In the genomic region with DNA sequence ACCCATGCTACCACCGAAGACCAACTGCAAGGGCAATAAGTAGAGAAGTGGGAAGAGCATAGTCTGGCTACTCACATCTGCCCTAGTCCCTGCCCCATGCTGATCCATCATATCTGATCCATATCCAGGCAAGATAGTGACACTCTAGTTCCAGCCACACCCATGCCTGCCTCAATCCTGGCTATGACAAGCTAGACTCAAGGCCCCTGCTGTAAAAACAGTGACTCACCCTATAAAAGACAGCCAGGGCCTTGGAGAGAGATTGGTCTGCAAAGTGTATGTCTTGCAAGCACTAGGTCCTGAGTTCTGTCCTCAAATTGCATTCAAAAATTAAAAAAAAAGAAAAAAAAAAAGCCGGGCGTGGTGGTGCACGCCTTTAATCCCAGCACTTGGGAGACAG, we compare ENCODE assay signal across 21 mouse cellular contexts. TPM values are rescaled to one million over a fixed set of nuclear protein-coding genes. Genes with fewer than 3 reads are reported as not detected.
DNase-seq lines count a peak whose midpoint lies in the region; ATAC-seq lines count a peak whose summit lies in the region.
"Had no signal": no experiment of that assay in that cellular context is flagged by ENCODE, and none has a peak within 500 bp of the region (broad histone marks: within the 10 kb centered on the region; RNA-seq: fewer than 3 reads in every experiment).

No protein-coding gene starts in this region.

- H3K9me3 ChIP-seq in intestine, embryonic 16.5 days (ENCODE audit: control insufficient read depth, low read length), result no peaks in the 10 kb centered on the region
- no peaks in the 10 kb centered on the region for H3K9me3 ChIP-seq in hindbrain, embryonic 16.5 days (ENCODE audit: control insufficient read depth, low read length)
- H3K9me3 ChIP-seq: embryonic facial prominence, embryonic 10.5 days; forebrain, embryonic 13.5 days; heart, embryonic 12.5 days; hindbrain, embryonic 15.5 days; kidney, embryonic 15.5 days had no signal

- H3K4me3 ChIP-seq in intestine, embryonic 16.5 days (ENCODE audit: low read length), result no peak overlapping the region
- no peak overlapping the region for H3K4me3 ChIP-seq in hindbrain, embryonic 16.5 days (ENCODE audit: low read length)
- H3K4me3 ChIP-seq: embryonic facial prominence, embryonic 10.5 days; forebrain, embryonic 13.5 days; heart, embryonic 12.5 days; hindbrain, embryonic 15.5 days; kidney, embryonic 15.5 days had no signal

- no peaks in the 10 kb centered on the region for H3K36me3 ChIP-seq in intestine, embryonic 16.5 days (ENCODE audit: control insufficient read depth, insufficient read depth, low read length)
- H3K36me3 ChIP-seq in hindbrain, embryonic 16.5 days (ENCODE audit: control insufficient read depth, insufficient read depth, low read length), result no peaks in the 10 kb centered on the region
- H3K36me3 ChIP-seq: embryonic facial prominence, embryonic 10.5 days; heart, embryonic 12.5 days; hindbrain, embryonic 15.5 days; kidney, embryonic 15.5 days had no signal

- no peak overlapping the region for H3K4me2 ChIP-seq in intestine, embryonic 16.5 days (ENCODE audit: low read depth, low read length)
- H3K4me2 ChIP-seq in hindbrain, embryonic 16.5 days (ENCODE audit: low read length), result no peak overlapping the region
- H3K4me2 ChIP-seq: forebrain, embryonic 13.5 days; heart, embryonic 12.5 days; hindbrain, embryonic 15.5 days; kidney, embryonic 15.5 days had no signal

- 68% methylated on average over 4 of the region's 4 CpGs for WGBS in intestine, embryonic 16.5 days
- 88% methylated on average over 4 of the region's 4 CpGs for WGBS in hindbrain, embryonic 16.5 days

- peaks cover 8% of the 10 kb centered on the region for H3K4me1 ChIP-seq in intestine, embryonic 16.5 days (ENCODE audit: control insufficient read depth, insufficient read depth, low read length)
- H3K4me1 ChIP-seq in hindbrain, embryonic 16.5 days (ENCODE audit: control insufficient read depth, insufficient read depth, low read depth, low read length), result peaks cover 36% of the 10 kb centered on the region

- peak; percentile 69 to 86 for DNase-seq in adrenal gland, adult (ENCODE audit: inconsistent age in 2 of 2, low spot score in 1 of 2)
- no peak for DNase-seq in adrenal gland, adult 8-10 months
- peak; percentile 43 for DNase-seq in cerebellum, adult 9-11 months
- no peak for DNase-seq in cerebellum, postnatal 14 days
- no peak for DNase-seq in urinary bladder, postnatal 4 days (ENCODE audit: low spot score in 2 of 2)
- DNase-seq: cerebellum, adult 11-12 months; cerebellum, adult 9-10 months; forebrain, postnatal 0 days; gastrocnemius, postnatal 14 days; kidney, adult 2 months had no signal

- no peak overlapping the region for H3K9ac ChIP-seq in intestine, embryonic 16.5 days (ENCODE audit: low read depth, low read length)
- no peak overlapping the region for H3K9ac ChIP-seq in hindbrain, embryonic 16.5 days (ENCODE audit: low read depth, low read length)
- H3K9ac ChIP-seq: forebrain, embryonic 13.5 days; forebrain, postnatal 0 days; heart, embryonic 12.5 days; hindbrain, embryonic 15.5 days; kidney, embryonic 15.5 days had no signal

- peaks cover 20% of the 10 kb centered on the region for H3K27me3 ChIP-seq in intestine, embryonic 16.5 days (replicated peaks; ENCODE audit: control insufficient read depth, insufficient read depth, low read length)
- no peaks in the 10 kb centered on the region for H3K27me3 ChIP-seq in hindbrain, embryonic 16.5 days (replicated peaks; ENCODE audit: control insufficient read depth, insufficient read depth, low read length)
- H3K27me3 ChIP-seq: forebrain, embryonic 13.5 days; hindbrain, embryonic 15.5 days had no signal

- ATAC-seq in intestine, embryonic 16.5 days, result peak; percentile 59; the same call in 1 of the 2 replicates
- no peak for ATAC-seq in hindbrain, embryonic 16.5 days
- ATAC-seq: forebrain, embryonic 13.5 days; forebrain, postnatal 0 days; inflammation-experienced regulatory T-cells, adult 6 months had no signal

- no peak overlapping the region for H3K27ac ChIP-seq in intestine, embryonic 16.5 days (ENCODE audit: low read length)
- H3K27ac ChIP-seq in hindbrain, embryonic 16.5 days (ENCODE audit: low read depth, low read length), result no peak overlapping the region
- H3K27ac ChIP-seq: embryonic facial prominence, embryonic 10.5 days; forebrain, embryonic 13.5 days; hindbrain, embryonic 15.5 days; kidney, embryonic 15.5 days had no signal

RNA-seq across cellular contexts. Expression of gene Fbxl16, which starts 2.4 kb away (rescaled TPM):
- 10 to 100 TPM; 37.9 to 62.9 (median 43.0) TPM for total RNA-seq in adrenal gland, adult 8-10 months (2022)
- polyA plus RNA-seq in intestine, embryonic 16.5 days (2015; fragmentation: Nextera tagmentation; extraction: Ambion mirVana), result 2.2 and 2.4 TPM in 2 replicates
- polyA plus RNA-seq in hindbrain, embryonic 16.5 days (2015; fragmentation: Nextera tagmentation; extraction: Ambion mirVana), result 38.1 and 43.0 TPM in 2 replicates
- polyA plus RNA-seq: inflammation-experienced regulatory T-cells, adult 6 months had no signal

RNA-seq across cellular contexts. Expression of gene Metrn, which starts 9.6 kb away (rescaled TPM):
- total RNA-seq in adrenal gland, adult 8-10 months (2022), result 10 to 100 TPM; 31.4 to 45.8 (median 39.3) TPM
- 34.6 and 37.0 TPM in 2 replicates for polyA plus RNA-seq in intestine, embryonic 16.5 days (2015; fragmentation: Nextera tagmentation; extraction: Ambion mirVana)
- polyA plus RNA-seq in hindbrain, embryonic 16.5 days (2015; fragmentation: Nextera tagmentation; extraction: Ambion mirVana), result 79.4 and 88.8 TPM in 2 replicates

RNA-seq across cellular contexts. Expression of gene AC134908.4, which starts 11.0 kb away (rescaled TPM):
- not detected for total RNA-seq in adrenal gland, adult 8-10 months (2022)
- not detected in 2 replicates for polyA plus RNA-seq in intestine, embryonic 16.5 days (2015; fragmentation: Nextera tagmentation; extraction: Ambion mirVana)
- polyA plus RNA-seq in hindbrain, embryonic 16.5 days (2015; fragmentation: Nextera tagmentation; extraction: Ambion mirVana), result 1.6 and 2.2 TPM in 2 replicates
- total RNA-seq: ES-E14; forebrain, postnatal 0 days; gastrocnemius, adult 18-20 months; gastrocnemius, postnatal 14 days had no signal
- polyA plus RNA-seq: embryonic facial prominence, embryonic 14.5 days; forebrain, postnatal 0 days; hindbrain, embryonic 15.5 days; inflammation-experienced regulatory T-cells, adult 6 months; kidney, embryonic 15.5 days had no signal

RNA-seq across cellular contexts. Expression of gene Fam173a, which starts 13.8 kb away (rescaled TPM):
- total RNA-seq in adrenal gland, adult 8-10 months (2022), result 100 to 1,000 TPM in 3 of 4 experiments, 10 to 100 TPM in 1; 91.1 to 131 (median 117) TPM
- polyA plus RNA-seq in intestine, embryonic 16.5 days (2015; fragmentation: Nextera tagmentation; extraction: Ambion mirVana), result 111 and 112 TPM in 2 replicates
- polyA plus RNA-seq in hindbrain, embryonic 16.5 days (2015; fragmentation: Nextera tagmentation; extraction: Ambion mirVana), result 99.9 and 103 TPM in 2 replicates

RNA-seq across cellular contexts. Expression of gene Wdr24, which starts 16.9 kb away (rescaled TPM):
- 10 to 100 TPM; 21.9 to 28.0 (median 24.5) TPM for total RNA-seq in adrenal gland, adult 8-10 months (2022)
- polyA plus RNA-seq in intestine, embryonic 16.5 days (2015; fragmentation: Nextera tagmentation; extraction: Ambion mirVana), result 23.4 and 25.5 TPM in 2 replicates
- 29.7 and 32.7 TPM in 2 replicates for polyA plus RNA-seq in hindbrain, embryonic 16.5 days (2015; fragmentation: Nextera tagmentation; extraction: Ambion mirVana)

Comparison
In these comparisons a context has a peak if more than half of its experiments do, and no peak if none do; other contexts are left out.
1. DNase-seq: peak in adrenal gland, adult (2 of 2) and cerebellum, adult 9-11 months (single experiment); none in adrenal gland, adult 8-10 months (single experiment), cerebellum, postnatal 14 days (0 of 2) and urinary bladder, postnatal 4 days (0 of 2).
2. RNA of gene Fbxl16, which starts 2.4 kb away (polyA plus RNA-seq): 38.1 to 43.0 TPM in hindbrain, embryonic 16.5 days; 2.2 to 2.4 TPM in intestine, embryonic 16.5 days; every median in the first group is over 10 times any median in the second.